ENCODE assay signal across 8 mouse cellular contexts in the genomic region with DNA sequence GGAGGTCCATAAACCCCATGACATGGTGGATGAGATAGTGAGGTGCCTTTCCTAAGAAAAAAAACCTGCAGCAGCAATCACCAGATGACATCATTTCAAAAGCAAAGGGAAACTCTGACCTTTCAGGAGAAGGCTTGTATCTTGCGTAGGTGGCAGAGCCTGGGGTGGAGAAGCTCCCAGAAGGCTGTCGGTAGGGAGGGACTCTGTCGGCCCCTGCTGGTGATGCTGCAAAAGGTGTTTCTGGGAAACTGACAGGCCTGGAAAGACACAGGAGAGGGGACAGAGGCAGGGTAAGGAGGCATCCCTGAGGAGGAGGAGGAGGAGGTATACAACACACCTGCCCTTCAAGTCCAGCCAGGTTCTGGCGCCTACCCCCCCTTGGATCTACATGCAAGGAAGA.
DNase-seq lines count a peak whose midpoint lies in the region; ATAC-seq and TF ChIP-seq lines count a peak whose summit lies in the region.

No protein-coding gene starts in this region.

- DNase-seq in kidney, adult 9 months = peak; percentile 14
- no peak for DNase-seq in kidney, adult 11 months
- DNase-seq in R1 (ENCODE audit: low read depth, low spot score) = peak; percentile 70
- DNase-seq in cerebellum, postnatal 36 days = peak; percentile 66 to 70
- peak; percentile 66 for DNase-seq in hindbrain, postnatal 0 days (ENCODE audit: low spot score)
- peak; percentile 25 for DNase-seq in lung, postnatal 14 days
- DNase-seq in stomach, postnatal 0 days (ENCODE audit: low spot score) = peak; percentile 39
- DNase-seq in gastrocnemius, adult 18-20 months (ENCODE audit: low spot score) = no peak

- H3K27ac ChIP-seq in hindbrain, postnatal 0 days = no peak overlapping the region
- no peak overlapping the region for H3K27ac ChIP-seq in stomach, postnatal 0 days (replicated peaks)

- H3K36me3 ChIP-seq in hindbrain, postnatal 0 days (ENCODE audit: insufficient read depth, low read length) = peaks cover 17% of the 10 kb centered on the region; the same call in 1 of the 2 replicates
- peaks cover 8% of the 10 kb centered on the region; the same call in 1 of the 2 replicates for H3K36me3 ChIP-seq in stomach, postnatal 0 days (ENCODE audit: control insufficient read depth, insufficient read depth, low read length)

- no peak overlapping the region for H3K4me2 ChIP-seq in hindbrain, postnatal 0 days (ENCODE audit: low read depth, low read length)
- H3K4me2 ChIP-seq in stomach, postnatal 0 days (replicated peaks; ENCODE audit: low read depth) = no peak overlapping the region

- H3K27me3 ChIP-seq in hindbrain, postnatal 0 days (ENCODE audit: insufficient read depth, low read length) = no peaks in the 10 kb centered on the region
- no peaks in the 10 kb centered on the region for H3K27me3 ChIP-seq in stomach, postnatal 0 days (ENCODE audit: control insufficient read depth, insufficient read depth, low read length)

- TF ChIP-seq CTCF in hindbrain, postnatal 0 days (IDR thresholded peaks at IDR 0.05; ENCODE audit: low read depth) = peak; percentile 77
- TF ChIP-seq CTCF in stomach, postnatal 0 days (IDR thresholded peaks at IDR 0.05; ENCODE audit: low read depth) = peak; percentile 81

- no peak overlapping the region for H3K9ac ChIP-seq in hindbrain, postnatal 0 days (replicated peaks; ENCODE audit: low read length)
- H3K9ac ChIP-seq in stomach, postnatal 0 days (ENCODE audit: low read length) = no peak overlapping the region

- H3K9me3 ChIP-seq in hindbrain, postnatal 0 days (ENCODE audit: low read length) = no peaks in the 10 kb centered on the region
- no peaks in the 10 kb centered on the region for H3K9me3 ChIP-seq in stomach, postnatal 0 days (ENCODE audit: control insufficient read depth, low read length)

- WGBS in hindbrain, postnatal 0 days = 19% methylated on average over 4 of the region's 4 CpGs
- 31% methylated on average over 4 of the region's 4 CpGs for WGBS in stomach, postnatal 0 days

- 0 out of 2 replicates have a peak, but pooled peaks cover 3% of the 10 kb centered on the region for H3K4me1 ChIP-seq in hindbrain, postnatal 0 days (ENCODE audit: insufficient read depth, low read length)
- no peaks in the 10 kb centered on the region for H3K4me1 ChIP-seq in stomach, postnatal 0 days (replicated peaks; ENCODE audit: control insufficient read depth, insufficient read depth)

- no peak overlapping the region for H3K4me3 ChIP-seq in hindbrain, postnatal 0 days (ENCODE audit: low read length)
- H3K4me3 ChIP-seq in stomach, postnatal 0 days (ENCODE audit: low read depth, low read length) = no peak overlapping the region

- no peak for TF ChIP-seq EP300 in stomach, postnatal 0 days (optimal IDR thresholded peaks at IDR 0.05)

- ATAC-seq in hindbrain, postnatal 0 days = no peak
- ATAC-seq in stomach, postnatal 0 days (ENCODE audit: low FRiP score, low TSS enrichment) = peak; percentile 22; the same call in 1 of the 2 replicates

Comparison
In these comparisons a context has a peak if more than half of its experiments do, and no peak if none do; other contexts are left out.
1. DNase-seq: peak in kidney, adult 9 months (single experiment), R1 (single experiment), cerebellum, postnatal 36 days (2 of 2), hindbrain, postnatal 0 days (single experiment), lung, postnatal 14 days (single experiment) and stomach, postnatal 0 days (single experiment); none in kidney, adult 11 months (single experiment) and gastrocnemius, adult 18-20 months (single experiment).